In genomic region chr15:99723120-99723514, GRCm38 (mm10) we compare ENCODE assay signal across 9 mouse cellular contexts. TPM values are rescaled to one million over a fixed set of nuclear protein-coding genes. Genes with fewer than 3 reads are reported as not detected.
DNase-seq lines count a peak whose midpoint lies in the region; ATAC-seq lines count a peak whose summit lies in the region.
"Had no signal": no experiment of that assay in that cellular context is flagged by ENCODE, and none has a peak within 500 bp of the region (broad histone marks: within the 10 kb centered on the region; RNA-seq: fewer than 3 reads in every experiment).

No protein-coding gene starts in this region.

- 59% methylated on average over 10 of the region's 10 CpGs for WGBS in forebrain, embryonic 14.5 days
- WGBS in forebrain, embryonic 12.5 days, result 55% methylated on average over 10 of the region's 10 CpGs
- WGBS in midbrain, embryonic 12.5 days, result 45% methylated on average over 10 of the region's 10 CpGs
- WGBS in midbrain, embryonic 15.5 days, result 52% methylated on average over 10 of the region's 10 CpGs
- 67% methylated on average over 10 of the region's 10 CpGs for WGBS in limb, embryonic 11.5 days
- WGBS in stomach, embryonic 15.5 days, result 72% methylated on average over 10 of the region's 10 CpGs

- ATAC-seq in forebrain, embryonic 14.5 days, result no peak
- ATAC-seq in forebrain, embryonic 12.5 days (ENCODE audit: low FRiP score), result no peak
- no peak for ATAC-seq in midbrain, embryonic 12.5 days (ENCODE audit: low FRiP score, low read depth)
- no peak for ATAC-seq in midbrain, embryonic 15.5 days (replicated peaks)
- no peak for ATAC-seq in limb, embryonic 11.5 days (ENCODE audit: insufficient number of reproducible peaks, low FRiP score, low TSS enrichment, low read depth)
- no peak for ATAC-seq in stomach, embryonic 15.5 days (ENCODE audit: insufficient read depth, low FRiP score, low read depth)

- no peak overlapping the region for H3K4me3 ChIP-seq in forebrain, embryonic 14.5 days (ENCODE audit: low read depth, low read length)
- no peak overlapping the region for H3K4me3 ChIP-seq in forebrain, embryonic 12.5 days (replicated peaks)
- no peak overlapping the region for H3K4me3 ChIP-seq in midbrain, embryonic 12.5 days
- no peak overlapping the region for H3K4me3 ChIP-seq in midbrain, embryonic 15.5 days
- H3K4me3 ChIP-seq in limb, embryonic 11.5 days (ENCODE audit: low read depth, low read length), result no peak overlapping the region
- H3K4me3 ChIP-seq in stomach, embryonic 15.5 days (replicated peaks), result no peak overlapping the region

- 0 out of 2 replicates have a peak overlapping the region, but pooled peaks have one; percentile 41 for H3K27ac ChIP-seq in forebrain, embryonic 14.5 days (ENCODE audit: low read depth, low read length)
- H3K27ac ChIP-seq in forebrain, embryonic 12.5 days, result no peak overlapping the region
- peak overlapping the region; percentile 21; the same call in 1 of the 2 replicates for H3K27ac ChIP-seq in midbrain, embryonic 12.5 days (replicated peaks)
- H3K27ac ChIP-seq in midbrain, embryonic 15.5 days, result no peak overlapping the region
- peak overlapping the region; percentile 8; the same call in 1 of the 2 replicates for H3K27ac ChIP-seq in limb, embryonic 11.5 days (replicated peaks; ENCODE audit: low read depth, low read length)
- H3K27ac ChIP-seq in stomach, embryonic 15.5 days, result peak overlapping the region; percentile 84

- no peak overlapping the region for H3K4me2 ChIP-seq in forebrain, embryonic 14.5 days (ENCODE audit: low read length)
- no peak overlapping the region for H3K4me2 ChIP-seq in forebrain, embryonic 12.5 days
- H3K4me2 ChIP-seq in midbrain, embryonic 12.5 days (replicated peaks), result no peak overlapping the region
- no peak overlapping the region for H3K4me2 ChIP-seq in midbrain, embryonic 15.5 days
- no peak overlapping the region for H3K4me2 ChIP-seq in limb, embryonic 11.5 days (ENCODE audit: low read depth, severe bottlenecking)
- no peak overlapping the region; the same call in 1 of the 2 replicates for H3K4me2 ChIP-seq in stomach, embryonic 15.5 days

- DNase-seq in forebrain, embryonic 14.5 days (ENCODE audit: low spot score), result no peak
- no peak for DNase-seq in limb, embryonic 11.5 days (ENCODE audit: low spot score)
- DNase-seq in retina, embryonic 14.5 days (ENCODE audit: low spot score), result no peak
- DNase-seq in left cerebral cortex, adult 18-20 months (ENCODE audit: low spot score in 2 of 2), result no peak
- DNase-seq: thymus, postnatal 14 days had no signal

- no peaks in the 10 kb centered on the region for H3K27me3 ChIP-seq in forebrain, embryonic 14.5 days (replicated peaks; ENCODE audit: control insufficient read depth, insufficient read depth, low read length)
- no peaks in the 10 kb centered on the region for H3K27me3 ChIP-seq in forebrain, embryonic 12.5 days
- H3K27me3 ChIP-seq in midbrain, embryonic 12.5 days, result no peaks in the 10 kb centered on the region
- H3K27me3 ChIP-seq in midbrain, embryonic 15.5 days (replicated peaks), result no peaks in the 10 kb centered on the region
- H3K27me3 ChIP-seq in limb, embryonic 11.5 days (ENCODE audit: control insufficient read depth, insufficient read depth, low read length), result no peaks in the 10 kb centered on the region
- no peaks in the 10 kb centered on the region for H3K27me3 ChIP-seq in stomach, embryonic 15.5 days (replicated peaks)

- peaks cover 12% of the 10 kb centered on the region for H3K4me1 ChIP-seq in forebrain, embryonic 14.5 days (ENCODE audit: control insufficient read depth, insufficient read depth, low read length)
- peaks cover 33% of the 10 kb centered on the region for H3K4me1 ChIP-seq in forebrain, embryonic 12.5 days
- peaks cover 31% of the 10 kb centered on the region for H3K4me1 ChIP-seq in midbrain, embryonic 12.5 days
- H3K4me1 ChIP-seq in midbrain, embryonic 15.5 days, result peaks cover 27% of the 10 kb centered on the region
- peaks cover 19% of the 10 kb centered on the region; the same call in 1 of the 2 replicates for H3K4me1 ChIP-seq in limb, embryonic 11.5 days (ENCODE audit: control insufficient read depth, insufficient read depth, low read length)
- peaks cover 28% of the 10 kb centered on the region for H3K4me1 ChIP-seq in stomach, embryonic 15.5 days

- no peak overlapping the region for H3K9ac ChIP-seq in forebrain, embryonic 14.5 days (ENCODE audit: low read length)
- no peak overlapping the region for H3K9ac ChIP-seq in forebrain, embryonic 12.5 days
- no peak overlapping the region for H3K9ac ChIP-seq in midbrain, embryonic 12.5 days (replicated peaks)
- H3K9ac ChIP-seq in midbrain, embryonic 15.5 days, result no peak overlapping the region
- peak overlapping the region; percentile 37; the same call in 1 of the 2 replicates for H3K9ac ChIP-seq in limb, embryonic 11.5 days (ENCODE audit: low read length)
- no peak overlapping the region for H3K9ac ChIP-seq in stomach, embryonic 15.5 days

- H3K36me3 ChIP-seq in forebrain, embryonic 14.5 days (ENCODE audit: control insufficient read depth, insufficient read depth, low read length), result peaks cover 48% of the 10 kb centered on the region
- H3K36me3 ChIP-seq in forebrain, embryonic 12.5 days (replicated peaks), result peaks cover 42% of the 10 kb centered on the region
- peaks cover 39% of the 10 kb centered on the region for H3K36me3 ChIP-seq in midbrain, embryonic 12.5 days
- H3K36me3 ChIP-seq in midbrain, embryonic 15.5 days (replicated peaks), result peaks cover 17% of the 10 kb centered on the region; the same call in 1 of the 2 replicates
- peaks cover 5% of the 10 kb centered on the region for H3K36me3 ChIP-seq in limb, embryonic 11.5 days (ENCODE audit: control insufficient read depth, insufficient read depth, low read length)
- peaks cover 6% of the 10 kb centered on the region for H3K36me3 ChIP-seq in stomach, embryonic 15.5 days

- H3K9me3 ChIP-seq in forebrain, embryonic 14.5 days (replicated peaks; ENCODE audit: control insufficient read depth, low read length), result no peaks in the 10 kb centered on the region
- H3K9me3 ChIP-seq in forebrain, embryonic 12.5 days, result no peaks in the 10 kb centered on the region
- no peaks in the 10 kb centered on the region for H3K9me3 ChIP-seq in midbrain, embryonic 12.5 days
- H3K9me3 ChIP-seq in midbrain, embryonic 15.5 days, result no peaks in the 10 kb centered on the region
- H3K9me3 ChIP-seq in limb, embryonic 11.5 days (ENCODE audit: control insufficient read depth, low read length), result no peaks in the 10 kb centered on the region
- no peaks in the 10 kb centered on the region for H3K9me3 ChIP-seq in stomach, embryonic 15.5 days

RNA-seq across cellular contexts. Expression of gene Cox14, which starts 2.3 kb away (rescaled TPM):
- polyA plus RNA-seq in forebrain, embryonic 14.5 days (2014; fragmentation: Nextera tagmentation; extraction: Ambion mirVana), result 195 and 238 TPM in 2 replicates
- 167 and 168 TPM in 2 replicates for polyA plus RNA-seq in forebrain, embryonic 12.5 days (2016; fragmentation: Nextera tagmentation; extraction: Ambion mirVana)
- polyA plus RNA-seq in midbrain, embryonic 12.5 days (2016; fragmentation: Nextera tagmentation; extraction: Ambion mirVana), result 156 and 164 TPM in 2 replicates
- 150 and 157 TPM in 2 replicates for polyA plus RNA-seq in midbrain, embryonic 15.5 days (2015; fragmentation: Nextera tagmentation; extraction: Ambion mirVana)
- 118 and 123 TPM in 2 replicates for polyA plus RNA-seq in limb, embryonic 11.5 days (2014; fragmentation: Nextera tagmentation; extraction: Ambion mirVana)
- polyA plus RNA-seq in stomach, embryonic 15.5 days (2015; fragmentation: Nextera tagmentation; extraction: Ambion mirVana), result 156 and 220 TPM in 2 replicates
- total RNA-seq in left cerebral cortex, adult 18-20 months (2021), result 100 to 1,000 TPM; 126 TPM

RNA-seq across cellular contexts. Expression of gene Gpd1, which starts 5.8 kb away (rescaled TPM):
- polyA plus RNA-seq in forebrain, embryonic 14.5 days (2014; fragmentation: Nextera tagmentation; extraction: Ambion mirVana), result 0.77 and 1.2 TPM in 2 replicates
- 0.57 and 0.72 TPM in 2 replicates for polyA plus RNA-seq in forebrain, embryonic 12.5 days (2016; fragmentation: Nextera tagmentation; extraction: Ambion mirVana)
- polyA plus RNA-seq in midbrain, embryonic 12.5 days (2016; fragmentation: Nextera tagmentation; extraction: Ambion mirVana), result 0.75 and 0.96 TPM in 2 replicates
- 1.5 and 1.8 TPM in 2 replicates for polyA plus RNA-seq in midbrain, embryonic 15.5 days (2015; fragmentation: Nextera tagmentation; extraction: Ambion mirVana)
- polyA plus RNA-seq in limb, embryonic 11.5 days (2014; fragmentation: Nextera tagmentation; extraction: Ambion mirVana), result 0.07 and 0.27 TPM in 2 replicates
- 4.8 and 5.3 TPM in 2 replicates for polyA plus RNA-seq in stomach, embryonic 15.5 days (2015; fragmentation: Nextera tagmentation; extraction: Ambion mirVana)
- total RNA-seq in left cerebral cortex, adult 18-20 months (2021), result 10 to 100 TPM; 76.6 to 82.3 TPM

RNA-seq across cellular contexts. Expression of gene Gm17349, which starts 17.8 kb away (rescaled TPM):
- not detected in 2 replicates for polyA plus RNA-seq in forebrain, embryonic 14.5 days (2014; fragmentation: Nextera tagmentation; extraction: Ambion mirVana)
- polyA plus RNA-seq in forebrain, embryonic 12.5 days (2016; fragmentation: Nextera tagmentation; extraction: Ambion mirVana), result not detected in 2 replicates
- not detected in 2 replicates for polyA plus RNA-seq in midbrain, embryonic 12.5 days (2016; fragmentation: Nextera tagmentation; extraction: Ambion mirVana)
- not detected in 2 replicates for polyA plus RNA-seq in midbrain, embryonic 15.5 days (2015; fragmentation: Nextera tagmentation; extraction: Ambion mirVana)
- polyA plus RNA-seq in limb, embryonic 11.5 days (2014; fragmentation: Nextera tagmentation; extraction: Ambion mirVana), result not detected in 2 replicates
- polyA plus RNA-seq in stomach, embryonic 15.5 days (2015; fragmentation: Nextera tagmentation; extraction: Ambion mirVana), result not detected in 2 replicates
- 1 to 10 TPM; 2.6 to 6.1 TPM for total RNA-seq in left cerebral cortex, adult 18-20 months (2021)

RNA-seq across cellular contexts. Expression of gene Smarcd1, which starts 21.2 kb away (rescaled TPM):
- polyA plus RNA-seq in forebrain, embryonic 14.5 days (2014; fragmentation: Nextera tagmentation; extraction: Ambion mirVana), result 90.7 and 98.1 TPM in 2 replicates
- polyA plus RNA-seq in forebrain, embryonic 12.5 days (2016; fragmentation: Nextera tagmentation; extraction: Ambion mirVana), result 135 and 138 TPM in 2 replicates
- 141 and 157 TPM in 2 replicates for polyA plus RNA-seq in midbrain, embryonic 12.5 days (2016; fragmentation: Nextera tagmentation; extraction: Ambion mirVana)
- polyA plus RNA-seq in midbrain, embryonic 15.5 days (2015; fragmentation: Nextera tagmentation; extraction: Ambion mirVana), result 114 and 119 TPM in 2 replicates
- polyA plus RNA-seq in limb, embryonic 11.5 days (2014; fragmentation: Nextera tagmentation; extraction: Ambion mirVana), result 80.6 and 83.8 TPM in 2 replicates
- polyA plus RNA-seq in stomach, embryonic 15.5 days (2015; fragmentation: Nextera tagmentation; extraction: Ambion mirVana), result 24.1 and 27.0 TPM in 2 replicates
- 100 to 1,000 TPM; 149 to 156 TPM for total RNA-seq in left cerebral cortex, adult 18-20 months (2021)

RNA-seq across cellular contexts. Expression of gene Cers5, which starts 49.6 kb away (rescaled TPM):
- polyA plus RNA-seq in forebrain, embryonic 14.5 days (2014; fragmentation: Nextera tagmentation; extraction: Ambion mirVana), result 71.9 and 72.5 TPM in 2 replicates
- 64.7 and 67.1 TPM in 2 replicates for polyA plus RNA-seq in forebrain, embryonic 12.5 days (2016; fragmentation: Nextera tagmentation; extraction: Ambion mirVana)
- polyA plus RNA-seq in midbrain, embryonic 12.5 days (2016; fragmentation: Nextera tagmentation; extraction: Ambion mirVana), result 57.4 and 59.6 TPM in 2 replicates
- 77.3 and 79.9 TPM in 2 replicates for polyA plus RNA-seq in midbrain, embryonic 15.5 days (2015; fragmentation: Nextera tagmentation; extraction: Ambion mirVana)
- polyA plus RNA-seq in limb, embryonic 11.5 days (2014; fragmentation: Nextera tagmentation; extraction: Ambion mirVana), result 70.9 and 75.3 TPM in 2 replicates
- polyA plus RNA-seq in stomach, embryonic 15.5 days (2015; fragmentation: Nextera tagmentation; extraction: Ambion mirVana), result 56.1 and 57.3 TPM in 2 replicates
- 10 to 100 TPM; 34.4 to 35.2 TPM for total RNA-seq in left cerebral cortex, adult 18-20 months (2021)

Comparison
In these comparisons a context has a peak if more than half of its experiments do, and no peak if none do; other contexts are left out.
1. H3K27ac ChIP-seq: peak in forebrain, embryonic 14.5 days (single experiment), midbrain, embryonic 12.5 days (single experiment), limb, embryonic 11.5 days (single experiment) and stomach, embryonic 15.5 days (single experiment); none in forebrain, embryonic 12.5 days (single experiment) and midbrain, embryonic 15.5 days (single experiment).